Mouse (Mus musculus): ENCODE measurements at regions not wholly inside any gene's neighbourhood (a gene's known extent, or its start where the extent isn't known, plus 50 kb on each side); places are given as distances from the start of the nearest gene placed in this dataset.

DNA sequence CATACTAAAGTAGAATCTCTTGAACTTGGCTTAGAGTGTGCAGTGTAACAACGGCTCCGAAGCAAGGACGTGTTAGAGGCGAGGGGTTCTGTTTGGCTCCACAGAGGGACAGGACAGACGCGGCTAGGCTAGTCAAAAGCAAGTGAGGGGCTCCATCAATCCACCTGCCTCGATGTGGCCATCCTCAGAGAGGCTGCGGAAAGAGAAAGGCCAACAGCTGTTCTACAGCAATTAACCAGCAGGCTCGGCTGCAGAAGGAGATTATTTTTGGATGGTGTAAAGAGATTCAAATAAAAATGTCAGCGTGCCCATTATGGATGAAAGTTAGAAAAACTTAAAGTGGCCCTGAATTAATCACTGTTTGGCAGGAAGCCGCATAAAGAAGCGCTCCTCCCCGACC is 221.0 kb upstream of the Irx5 start:
- Histone ChIP-seq H3K36me3 (ENCODE audit: control insufficient read depth, insufficient read depth, low read length, poor library complexity, severe bottlenecking) (no peaks in the 10 kb centered on the region), H3K4me1 (ENCODE audit: control insufficient read depth in 2 of 2, insufficient read depth in 2 of 2, low read length in 2 of 2, poor library complexity in 1 of 2) (peaks cover 4 to 24% of the 10 kb centered on the region in 2 experiments)
- no peak for DNase-seq (ENCODE audit: low read depth, low spot score)

DNA sequence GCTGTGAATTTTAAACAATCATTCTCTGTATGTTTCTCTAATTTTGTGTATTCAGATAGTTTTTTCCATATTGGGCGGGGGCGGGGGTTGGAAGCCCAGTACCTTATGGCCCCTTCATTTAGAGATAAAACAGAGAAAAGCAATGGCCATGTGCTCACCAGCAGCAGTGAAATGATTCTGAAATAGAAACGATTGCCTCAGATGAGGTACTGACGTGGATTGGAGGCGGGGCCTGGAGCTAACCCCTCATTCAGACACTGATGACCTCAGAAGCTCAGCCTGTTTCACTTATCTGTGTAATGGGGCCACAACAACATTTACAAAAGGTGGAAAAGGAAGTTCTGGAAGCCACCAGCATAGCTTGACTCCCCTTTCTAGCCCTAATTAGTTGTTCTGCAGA is 223.0 kb upstream of the Irx5 start:
- H3K4me3 ChIP-seq (ENCODE audit: insufficient read depth in 1 of 2, low read depth in 1 of 2, low read length in 2 of 2, poor library complexity in 1 of 2, severe bottlenecking in 1 of 2), result no peak overlapping the region
- in situ Hi-C loops (cut with MboI; ENCODE audit: low sequenced_read_pairs in 2 of 2, unreplicated experiment in 2 of 2), result loop anchor here in 1 of 2 experiments (10.0 kb wide), 2 partner anchors 220 to 330 kb away; partner anchors contain the start of genes Irx3 and Irx5
- peaks cover 4 to 24% of the 10 kb centered on the region in 2 experiments for H3K4me1 ChIP-seq (ENCODE audit: control insufficient read depth in 2 of 2, insufficient read depth in 2 of 2, low read length in 2 of 2, poor library complexity in 1 of 2)
- TF ChIP-seq MAFK (IDR thresholded peaks at IDR 0.05; ENCODE audit: insufficient read depth, low read depth, low read length) (no peak), ZNF384 (IDR thresholded peaks at IDR 0.05; ENCODE audit: low read depth, low read length) (no peak), CHD2 (IDR thresholded peaks at IDR 0.05; ENCODE audit: low read depth, low read length) (no peak), HCFC1 (IDR thresholded peaks at IDR 0.05; ENCODE audit: borderline replicate concordance, insufficient read depth, low read length) (no peak), ZC3H11A (IDR thresholded peaks at IDR 0.05; ENCODE audit: borderline replicate concordance, low read depth, low read length) (no peak)
- DNase-seq (ENCODE audit: low read depth, low spot score), result no peak
- no peaks in the 10 kb centered on the region for H3K9me3 ChIP-seq (ENCODE audit: control insufficient read depth, insufficient read depth, low read depth, low read length)
- H3K9ac ChIP-seq (ENCODE audit: insufficient read depth, low read depth, low read length, poor library complexity, severe bottlenecking), result no peak overlapping the region
- H3K27ac ChIP-seq (ENCODE audit: insufficient read depth, low read depth, low read length, poor library complexity, severe bottlenecking), result no peak overlapping the region
- H3K36me3 ChIP-seq (ENCODE audit: control insufficient read depth, insufficient read depth, low read length, poor library complexity, severe bottlenecking), result no peaks in the 10 kb centered on the region

More for the DNA sequence above, 221.0 kb upstream of the Irx5 start:
- H3K4me3 ChIP-seq (ENCODE audit: insufficient read depth in 1 of 2, low read depth in 1 of 2, low read length in 2 of 2, poor library complexity in 1 of 2, severe bottlenecking in 1 of 2), result no peak overlapping the region
- no peak overlapping the region for H3K27ac ChIP-seq (ENCODE audit: insufficient read depth, low read depth, low read length, poor library complexity, severe bottlenecking)
- in situ Hi-C loops (cut with MboI; ENCODE audit: low sequenced_read_pairs in 2 of 2, unreplicated experiment in 2 of 2), result loop anchor here in 1 of 2 experiments (10.0 kb wide), 2 partner anchors 218 to 332 kb away; partner anchors contain the start of genes Irx3 and Irx5
- no peak overlapping the region for H3K9ac ChIP-seq (ENCODE audit: insufficient read depth, low read depth, low read length, poor library complexity, severe bottlenecking)
- no peaks in the 10 kb centered on the region for H3K9me3 ChIP-seq (ENCODE audit: control insufficient read depth, insufficient read depth, low read depth, low read length)
- TF ChIP-seq ZNF384 (IDR thresholded peaks at IDR 0.05; ENCODE audit: low read depth, low read length) (no peak), CHD2 (IDR thresholded peaks at IDR 0.05; ENCODE audit: low read depth, low read length) (no peak), ZC3H11A (IDR thresholded peaks at IDR 0.05; ENCODE audit: borderline replicate concordance, low read depth, low read length) (no peak), MAFK (IDR thresholded peaks at IDR 0.05; ENCODE audit: insufficient read depth, low read depth, low read length) (no peak), HCFC1 (IDR thresholded peaks at IDR 0.05; ENCODE audit: borderline replicate concordance, insufficient read depth, low read length) (no peak)

DNA sequence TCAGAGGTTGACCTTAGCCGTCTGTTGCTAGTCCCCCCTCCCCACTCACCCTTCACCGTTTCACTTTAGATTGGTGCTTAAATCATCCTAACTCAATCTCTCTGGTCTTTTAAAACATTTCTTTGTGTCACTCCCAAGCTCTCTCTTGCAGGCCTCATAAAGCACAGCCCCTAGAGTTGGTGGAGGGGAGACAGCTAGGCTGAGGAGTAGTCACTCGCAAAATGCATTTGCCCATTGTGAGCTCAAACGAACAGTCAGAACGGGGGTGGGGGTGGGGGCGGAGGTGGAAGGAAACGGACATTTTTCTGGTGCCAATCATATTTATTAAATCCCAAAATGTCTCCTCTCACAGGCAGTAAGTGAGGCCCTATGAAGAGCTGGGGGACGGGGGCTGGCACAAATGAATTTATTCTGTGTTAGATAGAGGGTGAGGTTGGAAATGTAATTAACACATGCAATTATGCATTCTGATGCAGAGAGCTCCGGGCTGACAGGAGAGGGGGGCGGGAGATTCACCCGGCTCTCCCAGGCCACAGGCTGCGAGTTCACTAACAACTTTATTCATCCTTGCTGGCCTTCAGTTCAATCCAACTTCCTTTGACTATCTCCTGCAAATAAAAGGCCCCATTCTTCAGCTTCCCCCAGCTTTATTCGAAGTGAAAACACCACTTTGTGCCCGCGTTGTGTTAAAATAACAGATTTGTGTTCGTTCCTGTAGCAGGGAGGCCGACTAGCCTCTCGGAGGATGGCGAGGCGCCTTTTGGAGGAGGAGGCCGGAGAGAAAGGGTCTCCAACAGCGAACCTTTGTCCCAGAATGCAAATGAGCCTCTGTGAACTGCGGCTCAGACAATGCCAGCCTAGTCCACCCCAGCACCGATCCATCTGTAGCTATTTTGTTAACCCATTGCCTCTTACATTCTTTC is 223.7 kb upstream of the Irx5 start:
- peak; percentile 75 for DNase-seq (ENCODE audit: low read depth, low spot score)
- H3K9ac ChIP-seq (ENCODE audit: insufficient read depth, low read depth, low read length, poor library complexity, severe bottlenecking), result no peak overlapping the region
- in situ Hi-C loops (cut with MboI; ENCODE audit: low sequenced_read_pairs in 2 of 2, unreplicated experiment in 2 of 2), result loop anchor here in 1 of 2 experiments (10.0 kb wide), 2 partner anchors 221 to 329 kb away; partner anchors contain the start of genes Irx3 and Irx5
- peak overlapping the region; percentile 28 to 45; a peak in 3 of 4 replicates for H3K4me3 ChIP-seq (ENCODE audit: insufficient read depth in 1 of 2, low read depth in 1 of 2, low read length in 2 of 2, poor library complexity in 1 of 2, severe bottlenecking in 1 of 2)
- H3K4me1 ChIP-seq (ENCODE audit: control insufficient read depth in 2 of 2, insufficient read depth in 2 of 2, low read length in 2 of 2, poor library complexity in 1 of 2), result peaks cover 4 to 24% of the 10 kb centered on the region in 2 experiments
- TF ChIP-seq MAFK (IDR thresholded peaks at IDR 0.05; ENCODE audit: insufficient read depth, low read depth, low read length) (no peak), ZC3H11A (IDR thresholded peaks at IDR 0.05; ENCODE audit: borderline replicate concordance, low read depth, low read length) (no peak), CHD2 (IDR thresholded peaks at IDR 0.05; ENCODE audit: low read depth, low read length) (no peak), ZNF384 (IDR thresholded peaks at IDR 0.05; ENCODE audit: low read depth, low read length) (no peak), HCFC1 (IDR thresholded peaks at IDR 0.05; ENCODE audit: borderline replicate concordance, insufficient read depth, low read length) (no peak)
- H3K9me3 ChIP-seq (ENCODE audit: control insufficient read depth, insufficient read depth, low read depth, low read length), result no peaks in the 10 kb centered on the region
- H3K36me3 ChIP-seq (ENCODE audit: control insufficient read depth, insufficient read depth, low read length, poor library complexity, severe bottlenecking), result no peaks in the 10 kb centered on the region
- H3K27ac ChIP-seq (ENCODE audit: insufficient read depth, low read depth, low read length, poor library complexity, severe bottlenecking), result peak overlapping the region; percentile 82

DNA sequence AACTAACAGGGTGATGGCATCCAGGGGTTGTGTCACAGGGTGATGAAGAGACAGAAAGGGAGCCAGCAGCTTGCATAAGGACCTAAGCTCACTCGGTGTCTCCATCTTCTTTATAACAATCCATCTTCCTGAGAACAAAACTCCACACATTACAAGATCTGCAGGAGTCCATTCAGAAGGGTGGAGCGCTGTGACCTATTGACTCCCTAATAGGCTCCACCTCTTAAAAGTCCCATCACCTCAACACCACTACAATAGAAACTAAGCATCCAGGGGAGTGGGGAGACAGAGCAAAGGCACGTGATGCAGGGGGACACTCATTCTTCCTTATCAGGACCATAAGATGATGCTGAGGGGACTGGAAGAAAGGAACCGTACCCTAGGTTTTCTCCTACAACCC is 224.5 kb upstream of the Irx5 start:
- peak overlapping the region; percentile 82 for H3K27ac ChIP-seq (ENCODE audit: insufficient read depth, low read depth, low read length, poor library complexity, severe bottlenecking)
- no peak for DNase-seq (ENCODE audit: low read depth, low spot score)
- no peaks in the 10 kb centered on the region for H3K36me3 ChIP-seq (ENCODE audit: control insufficient read depth, insufficient read depth, low read length, poor library complexity, severe bottlenecking)
- H3K4me1 ChIP-seq (ENCODE audit: control insufficient read depth in 2 of 2, insufficient read depth in 2 of 2, low read length in 2 of 2, poor library complexity in 1 of 2), result peaks cover 4 to 23% of the 10 kb centered on the region in 2 experiments
- in situ Hi-C loops (cut with MboI; ENCODE audit: low sequenced_read_pairs in 2 of 2, unreplicated experiment in 2 of 2), result loop anchor here in 1 of 2 experiments (10.0 kb wide), 2 partner anchors 222 to 328 kb away; partner anchors contain the start of genes Irx3 and Irx5
- no peak for TF ChIP-seq HCFC1 (IDR thresholded peaks at IDR 0.05; ENCODE audit: borderline replicate concordance, insufficient read depth, low read length)
- TF ChIP-seq ZNF384 (IDR thresholded peaks at IDR 0.05; ENCODE audit: low read depth, low read length), result no peak
- no peak for TF ChIP-seq MAFK (IDR thresholded peaks at IDR 0.05; ENCODE audit: insufficient read depth, low read depth, low read length)
- TF ChIP-seq ZC3H11A (IDR thresholded peaks at IDR 0.05; ENCODE audit: borderline replicate concordance, low read depth, low read length), result no peak
- no peak for TF ChIP-seq CHD2 (IDR thresholded peaks at IDR 0.05; ENCODE audit: low read depth, low read length)
- H3K9me3 ChIP-seq (ENCODE audit: control insufficient read depth, insufficient read depth, low read depth, low read length), result no peaks in the 10 kb centered on the region
- H3K4me3 ChIP-seq (ENCODE audit: insufficient read depth in 1 of 2, low read depth in 1 of 2, low read length in 2 of 2, poor library complexity in 1 of 2, severe bottlenecking in 1 of 2), result no peak overlapping the region
- H3K9ac ChIP-seq (ENCODE audit: insufficient read depth, low read depth, low read length, poor library complexity, severe bottlenecking), result no peak overlapping the region
